Mouse (Mus musculus): ENCODE results near the gene Kbtbd12. TPM values are rescaled to one million over a fixed set of nuclear protein-coding genes. Genes with fewer than 3 reads are reported as not detected.

Gene Kbtbd12
- polyA plus RNA-seq, 1 experiment from 2014 or later = 0.34 TPM

- WGBS = 47% methylated on average over 5 of the region's 5 CpGs
- ATAC-seq (replicated peaks; ENCODE audit: low FRiP score) = no peak
- no peak overlapping the region for H3K9ac ChIP-seq
Observed at GRCm38 (mm10) chr6:88619542-88619941, 18.2 kb downstream of the Kbtbd12 start.

GRCm38 (mm10) chr6:88615352-88615751 is 22.4 kb downstream of the Kbtbd12 start:
- Histone ChIP-seq H3K36me3 (no peaks in the 10 kb centered on the region), H3K4me1 (no peaks in the 10 kb centered on the region), H3K9me3 (replicated peaks) (no peaks in the 10 kb centered on the region), H3K9ac (no peak overlapping the region), H3K27me3 (peaks cover 2% of the 10 kb centered on the region; the same call in 1 of the 2 replicates), H3K4me2 (no peak overlapping the region), H3K27ac (no peak overlapping the region), H3K4me3 (replicated peaks) (no peak overlapping the region)
- no peak for ATAC-seq (replicated peaks; ENCODE audit: low FRiP score)
- 75% methylated on average over 2 of the region's 2 CpGs for WGBS

More at GRCm38 (mm10) chr6:88619542-88619941, 18.2 kb downstream of the Kbtbd12 start:
- H3K4me1 ChIP-seq = no peaks in the 10 kb centered on the region
- H3K9me3 ChIP-seq (replicated peaks) = no peaks in the 10 kb centered on the region
- H3K27ac ChIP-seq = no peak overlapping the region
- no peak overlapping the region for H3K4me3 ChIP-seq (replicated peaks)
- H3K36me3 ChIP-seq = no peaks in the 10 kb centered on the region
- 0 out of 2 replicates have a peak, but pooled peaks cover 6% of the 10 kb centered on the region for H3K27me3 ChIP-seq
- no peak overlapping the region for H3K4me2 ChIP-seq

- Histone ChIP-seq H3K27me3 (peaks cover 3% of the 10 kb centered on the region; the same call in 1 of the 2 replicates), H3K27ac (no peak overlapping the region), H3K9ac (no peak overlapping the region), H3K9me3 (replicated peaks) (no peaks in the 10 kb centered on the region), H3K36me3 (no peaks in the 10 kb centered on the region), H3K4me1 (no peaks in the 10 kb centered on the region), H3K4me3 (replicated peaks) (no peak overlapping the region), H3K4me2 (no peak overlapping the region)
- ATAC-seq (replicated peaks; ENCODE audit: low FRiP score) = no peak
- 76% methylated on average over 2 of the region's 2 CpGs for WGBS
Observed at GRCm38 (mm10) chr6:88606417-88606816, 31.3 kb downstream of the Kbtbd12 start.

GRCm38 (mm10) chr6:88605715-88606114 is 32.0 kb downstream of the Kbtbd12 start:
- no peaks in the 10 kb centered on the region for H3K4me1 ChIP-seq
- H3K36me3 ChIP-seq = no peaks in the 10 kb centered on the region
- 85% methylated on average over 2 of the region's 2 CpGs for WGBS

GRCm38 (mm10) chr6:88605235-88605634 is 32.5 kb downstream of the Kbtbd12 start:
- no peak for ATAC-seq (replicated peaks; ENCODE audit: low FRiP score)

More at GRCm38 (mm10) chr6:88605715-88606114, 32.0 kb downstream of the Kbtbd12 start:
- H3K9ac ChIP-seq = no peak overlapping the region
- no peak overlapping the region for H3K4me3 ChIP-seq (replicated peaks)
- H3K9me3 ChIP-seq (replicated peaks) = no peaks in the 10 kb centered on the region
- no peak overlapping the region for H3K27ac ChIP-seq
- no peak for ATAC-seq (replicated peaks; ENCODE audit: low FRiP score)
- H3K4me2 ChIP-seq = no peak overlapping the region
- H3K27me3 ChIP-seq = peaks cover 3% of the 10 kb centered on the region; the same call in 1 of the 2 replicates

GRCm38 (mm10) chr6:88596108-88596507 is 41.6 kb downstream of the Kbtbd12 start:
- Histone ChIP-seq H3K4me2 (no peak overlapping the region), H3K4me1 (no peaks in the 10 kb centered on the region), H3K4me3 (replicated peaks) (no peak overlapping the region), H3K9ac (no peak overlapping the region), H3K9me3 (replicated peaks) (no peaks in the 10 kb centered on the region), H3K27me3 (no peaks in the 10 kb centered on the region), H3K27ac (no peak overlapping the region), H3K36me3 (no peaks in the 10 kb centered on the region)
- ATAC-seq (replicated peaks; ENCODE audit: low FRiP score) = no peak
- 78% methylated on average over 2 of the region's 2 CpGs for WGBS

More at GRCm38 (mm10) chr6:88605235-88605634, 32.5 kb downstream of the Kbtbd12 start:
- Histone ChIP-seq H3K4me2 (no peak overlapping the region), H3K36me3 (no peaks in the 10 kb centered on the region), H3K9me3 (replicated peaks) (no peaks in the 10 kb centered on the region), H3K4me1 (no peaks in the 10 kb centered on the region), H3K4me3 (replicated peaks) (no peak overlapping the region), H3K27ac (no peak overlapping the region), H3K27me3 (0 out of 2 replicates have a peak, but pooled peaks cover 3% of the 10 kb centered on the region), H3K9ac (no peak overlapping the region)
- WGBS = 69% methylated on average over 2 of the region's 2 CpGs

- H3K9me3 ChIP-seq (replicated peaks) = no peaks in the 10 kb centered on the region
- WGBS = 86% methylated on average over 6 of the region's 6 CpGs
- H3K9ac ChIP-seq = no peak overlapping the region
- no peak overlapping the region for H3K27ac ChIP-seq
- no peak overlapping the region for H3K4me2 ChIP-seq
- H3K4me1 ChIP-seq = no peaks in the 10 kb centered on the region
- no peaks in the 10 kb centered on the region for H3K36me3 ChIP-seq
- no peak overlapping the region for H3K4me3 ChIP-seq (replicated peaks)
- H3K27me3 ChIP-seq = no peaks in the 10 kb centered on the region
- no peak for ATAC-seq (replicated peaks; ENCODE audit: low FRiP score)
Observed at GRCm38 (mm10) chr6:88592367-88592766, 45.4 kb downstream of the Kbtbd12 start.

- Histone ChIP-seq H3K4me3 (replicated peaks) (no peak overlapping the region), H3K36me3 (no peaks in the 10 kb centered on the region), H3K9ac (no peak overlapping the region), H3K27me3 (no peaks in the 10 kb centered on the region), H3K4me1 (no peaks in the 10 kb centered on the region), H3K9me3 (replicated peaks) (no peaks in the 10 kb centered on the region), H3K27ac (no peak overlapping the region), H3K4me2 (no peak overlapping the region)
- WGBS = 90% methylated on average over 4 of the region's 4 CpGs
- ATAC-seq (replicated peaks; ENCODE audit: low FRiP score) = no peak
Observed at GRCm38 (mm10) chr6:88590231-88590630, 47.5 kb downstream of the Kbtbd12 start.

GRCm38 (mm10) chr6:88589517-88589916 is 48.2 kb downstream of the Kbtbd12 start:
- Histone ChIP-seq H3K4me1 (no peaks in the 10 kb centered on the region), H3K27ac (no peak overlapping the region), H3K4me2 (no peak overlapping the region), H3K36me3 (no peaks in the 10 kb centered on the region), H3K9ac (no peak overlapping the region), H3K9me3 (replicated peaks) (no peaks in the 10 kb centered on the region), H3K27me3 (no peaks in the 10 kb centered on the region), H3K4me3 (replicated peaks) (no peak overlapping the region)
- 18% methylated on average over 5 of the region's 5 CpGs for WGBS
- ATAC-seq (replicated peaks; ENCODE audit: low FRiP score) = no peak

- Histone ChIP-seq H3K36me3 (no peaks in the 10 kb centered on the region), H3K27ac (no peak overlapping the region), H3K4me2 (no peak overlapping the region), H3K4me1 (no peaks in the 10 kb centered on the region), H3K9ac (no peak overlapping the region), H3K9me3 (replicated peaks) (no peaks in the 10 kb centered on the region), H3K4me3 (replicated peaks) (no peak overlapping the region), H3K27me3 (no peaks in the 10 kb centered on the region)
- ATAC-seq (replicated peaks; ENCODE audit: low FRiP score) = no peak
- 73% methylated on average over 7 of the region's 7 CpGs for WGBS
Observed at GRCm38 (mm10) chr6:88588581-88589256, 49.0 kb downstream of the Kbtbd12 start.

GRCm38 (mm10) chr6:88587091-88587490 is 50.7 kb downstream of the Kbtbd12 start:
- Histone ChIP-seq H3K36me3 (no peaks in the 10 kb centered on the region), H3K27me3 (no peaks in the 10 kb centered on the region), H3K27ac (no peak overlapping the region), H3K4me2 (no peak overlapping the region), H3K9me3 (replicated peaks) (no peaks in the 10 kb centered on the region), H3K9ac (no peak overlapping the region), H3K4me1 (no peaks in the 10 kb centered on the region), H3K4me3 (replicated peaks) (no peak overlapping the region)
- no peak for ATAC-seq (replicated peaks; ENCODE audit: low FRiP score)
- 73% methylated on average over 3 of the region's 3 CpGs for WGBS

- H3K27me3 ChIP-seq = no peaks in the 10 kb centered on the region
- H3K27ac ChIP-seq = no peak overlapping the region
- no peak for ATAC-seq (replicated peaks; ENCODE audit: low FRiP score)
- H3K4me2 ChIP-seq = no peak overlapping the region
- H3K4me3 ChIP-seq (replicated peaks) = no peak overlapping the region
- H3K9ac ChIP-seq = no peak overlapping the region
- no peaks in the 10 kb centered on the region for H3K36me3 ChIP-seq
- WGBS = 76% methylated on average over 4 of the region's 4 CpGs
- H3K9me3 ChIP-seq (replicated peaks) = no peaks in the 10 kb centered on the region
- H3K4me1 ChIP-seq = no peaks in the 10 kb centered on the region
Observed at GRCm38 (mm10) chr6:88583950-88584349, 53.8 kb downstream of the Kbtbd12 start.

GRCm38 (mm10) chr6:88576495-88576894 is 61.3 kb downstream of the Kbtbd12 start:
- no peak overlapping the region for H3K9ac ChIP-seq
- 84% methylated on average over 11 of the region's 11 CpGs for WGBS
- no peak for ATAC-seq (replicated peaks; ENCODE audit: low FRiP score)
- no peak overlapping the region for H3K4me2 ChIP-seq
- H3K4me3 ChIP-seq (replicated peaks) = no peak overlapping the region
- no peaks in the 10 kb centered on the region for H3K36me3 ChIP-seq
- H3K4me1 ChIP-seq = no peaks in the 10 kb centered on the region
- H3K9me3 ChIP-seq (replicated peaks) = no peaks in the 10 kb centered on the region
- no peaks in the 10 kb centered on the region for H3K27me3 ChIP-seq
- no peak overlapping the region for H3K27ac ChIP-seq
